Mouse (Mus musculus): Measurements from ENCODE around the gene Rnf212b. TPM values are rescaled to one million over a fixed set of nuclear protein-coding genes. Genes with fewer than 3 reads are reported as not detected.
A peak's percentile ranks its signal among the peaks of the same experiment; 100 is the strongest.

The Rnf212b gene
- polyA plus RNA-seq, 1 experiment from 2014 or later, result not detected

DNA sequence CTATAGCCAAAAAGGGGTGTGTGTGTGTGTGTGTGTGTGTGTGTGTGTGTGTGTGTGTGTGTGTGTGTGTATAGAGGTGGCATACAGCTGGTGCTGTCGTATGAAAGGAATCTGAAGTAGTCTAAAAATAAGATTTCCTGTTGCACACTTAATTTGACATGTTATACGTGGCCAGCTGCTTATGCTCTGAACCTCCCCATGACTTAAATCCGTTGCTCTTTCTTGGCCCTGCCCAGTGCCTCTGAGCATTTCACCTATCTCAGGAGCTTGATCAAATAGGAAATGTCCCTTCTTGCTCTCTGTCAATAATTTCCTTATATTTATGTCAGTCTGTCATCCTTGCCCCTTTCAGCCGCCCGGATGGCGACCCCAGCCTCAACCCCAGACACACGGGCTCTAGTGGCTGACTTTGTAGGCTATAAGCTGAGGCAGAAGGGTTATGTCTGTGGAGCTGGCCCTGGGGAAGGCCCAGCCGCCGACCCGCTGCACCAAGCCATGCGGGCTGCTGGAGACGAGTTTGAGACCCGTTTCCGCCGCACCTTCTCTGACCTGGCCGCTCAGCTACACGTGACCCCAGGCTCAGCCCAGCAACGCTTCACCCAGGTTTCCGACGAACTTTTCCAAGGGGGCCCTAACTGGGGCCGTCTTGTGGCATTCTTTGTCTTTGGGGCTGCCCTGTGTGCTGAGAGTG is 70.2 kb downstream of the Rnf212b start:
- H3K9ac ChIP-seq (replicated peaks), result peak overlapping the region; percentile 84
- no peaks in the 10 kb centered on the region for H3K9me3 ChIP-seq (ENCODE audit: low read length)
- no peaks in the 10 kb centered on the region for H3K27me3 ChIP-seq (ENCODE audit: insufficient read depth, low read length)
- ATAC-seq, result no peak; the same call in 1 of the 2 replicates
- H3K27ac ChIP-seq (ENCODE audit: low read depth), result peak overlapping the region; percentile 84
- 56% methylated on average over 21 of the region's 21 CpGs for WGBS (ENCODE audit: insufficient replicate concordance)
- DNase-seq, result no peak
- TF ChIP-seq EP300 (IDR thresholded peaks at IDR 0.05; ENCODE audit: low read depth), result no peak
- TF ChIP-seq CTCF (IDR thresholded peaks at IDR 0.05; ENCODE audit: low read depth), result no peak
- peak overlapping the region; percentile 84 for H3K4me2 ChIP-seq (ENCODE audit: low read depth, low read length)
- H3K4me3 ChIP-seq (ENCODE audit: low read depth, low read length), result peak overlapping the region; percentile 71
- H3K36me3 ChIP-seq (replicated peaks; ENCODE audit: insufficient read depth, low read length), result no peaks in the 10 kb centered on the region
- peaks cover 11% of the 10 kb centered on the region; the same call in 1 of the 2 replicates for H3K4me1 ChIP-seq (ENCODE audit: insufficient read depth)

DNA sequence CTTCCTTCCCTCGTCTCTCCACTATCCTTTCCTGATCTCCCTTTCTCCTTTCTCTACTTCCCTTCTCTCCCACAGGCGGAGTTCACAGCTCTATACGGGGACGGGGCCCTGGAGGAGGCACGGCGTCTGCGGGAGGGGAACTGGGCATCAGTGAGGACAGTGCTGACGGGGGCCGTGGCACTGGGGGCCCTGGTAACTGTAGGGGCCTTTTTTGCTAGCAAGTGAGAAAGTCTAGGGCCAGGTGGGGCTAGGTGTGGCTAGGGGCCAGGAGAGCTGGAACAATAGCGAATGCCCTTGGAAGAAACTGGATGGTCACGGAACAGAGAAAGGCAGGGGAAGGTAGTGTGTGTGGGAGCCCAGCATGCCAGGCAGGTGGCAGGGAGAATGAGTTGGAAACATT is 71.4 kb downstream of the Rnf212b start:
- Histone ChIP-seq H3K27ac (ENCODE audit: low read depth) (no peak overlapping the region), H3K36me3 (replicated peaks; ENCODE audit: insufficient read depth, low read length) (no peaks in the 10 kb centered on the region), H3K4me3 (ENCODE audit: low read depth, low read length) (no peak overlapping the region), H3K9ac (replicated peaks) (no peak overlapping the region), H3K27me3 (ENCODE audit: insufficient read depth, low read length) (no peaks in the 10 kb centered on the region), H3K9me3 (ENCODE audit: low read length) (no peaks in the 10 kb centered on the region), H3K4me1 (ENCODE audit: insufficient read depth) (peaks cover 11% of the 10 kb centered on the region; the same call in 1 of the 2 replicates), H3K4me2 (ENCODE audit: low read depth, low read length) (no peak overlapping the region)
- TF ChIP-seq CTCF (IDR thresholded peaks at IDR 0.05; ENCODE audit: low read depth) (no peak), EP300 (IDR thresholded peaks at IDR 0.05; ENCODE audit: low read depth) (no peak)
- 90% methylated on average over 11 of the region's 11 CpGs for WGBS (ENCODE audit: insufficient replicate concordance)
- no peak for DNase-seq
- no peak for ATAC-seq

DNA sequence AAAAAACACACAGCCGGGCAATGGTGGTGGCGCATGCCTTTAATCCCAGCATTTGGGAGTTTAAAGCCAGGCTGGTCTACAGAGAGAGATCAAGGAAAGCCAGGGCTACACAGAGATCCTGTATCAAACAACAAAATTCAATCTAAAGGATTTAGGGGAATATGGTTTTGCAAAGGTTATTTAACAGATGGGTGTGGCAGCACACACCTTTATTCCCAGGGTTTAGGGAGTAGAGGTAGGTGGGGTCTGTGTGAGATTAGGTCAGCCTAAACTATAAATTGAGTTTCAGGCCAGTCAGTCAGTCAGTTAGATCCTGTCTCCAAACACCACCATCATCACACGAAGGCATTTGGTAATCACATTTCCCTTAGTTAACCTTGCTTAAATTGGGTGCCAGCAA is 78.3 kb downstream of the Rnf212b start, which contains the start of gene Pabpn1:
Gene Pabpn1, plus strand, starts transcription at position 301 of the 400 bp plus-strand sequence.
- H3K9ac ChIP-seq (replicated peaks), result peak within 1 kb of the TSS; percentile 50
- H3K4me3 ChIP-seq (ENCODE audit: low read depth, low read length), result peak within 1 kb of the TSS; percentile 98
- 92% methylated on average over 3 of the region's 3 CpGs for WGBS (ENCODE audit: insufficient replicate concordance)
- no peaks in the 10 kb centered on the region for H3K27me3 ChIP-seq (ENCODE audit: insufficient read depth, low read length)
- no peak for ATAC-seq
- peak within 1 kb of the TSS; percentile 70 for H3K4me2 ChIP-seq (ENCODE audit: low read depth, low read length)
- peak within 1 kb of the TSS; percentile 76 for H3K27ac ChIP-seq (ENCODE audit: low read depth)
- H3K9me3 ChIP-seq (ENCODE audit: low read length), result no peaks in the 10 kb centered on the region
- no peak for TF ChIP-seq EP300 (IDR thresholded peaks at IDR 0.05; ENCODE audit: low read depth)
- H3K4me1 ChIP-seq (ENCODE audit: insufficient read depth), result peaks cover 13% of the 10 kb centered on the region
- peaks cover 18% of the 10 kb centered on the region for H3K36me3 ChIP-seq (replicated peaks; ENCODE audit: insufficient read depth, low read length)
- DNase-seq, result no peak

GRCm38 (mm10) chr14:54893651-54894181 is 79.8 kb downstream of the Rnf212b start:
- peaks cover 30% of the 10 kb centered on the region for H3K36me3 ChIP-seq (replicated peaks; ENCODE audit: insufficient read depth, low read length)
- no peaks in the 10 kb centered on the region for H3K9me3 ChIP-seq (ENCODE audit: low read length)
- TF ChIP-seq EP300 (IDR thresholded peaks at IDR 0.05; ENCODE audit: low read depth) (peak; percentile 52; the same call in 1 of the 2 replicates), CTCF (IDR thresholded peaks at IDR 0.05; ENCODE audit: low read depth) (no peak)
- no peaks in the 10 kb centered on the region for H3K27me3 ChIP-seq (ENCODE audit: insufficient read depth, low read length)
- H3K4me3 ChIP-seq (ENCODE audit: low read depth, low read length), result peak overlapping the region; percentile 98
- peak overlapping the region; percentile 91 for H3K4me2 ChIP-seq (ENCODE audit: low read depth, low read length)
- DNase-seq, result peak; percentile 96
- peak overlapping the region; percentile 96 for H3K27ac ChIP-seq (ENCODE audit: low read depth)
- under 1% methylated on average over 37 of the region's 38 CpGs for WGBS (ENCODE audit: insufficient replicate concordance)
- H3K4me1 ChIP-seq (ENCODE audit: insufficient read depth), result peaks cover 13% of the 10 kb centered on the region
- H3K9ac ChIP-seq (replicated peaks), result peak overlapping the region; percentile 98
- peak; percentile 97 for ATAC-seq

DNA sequence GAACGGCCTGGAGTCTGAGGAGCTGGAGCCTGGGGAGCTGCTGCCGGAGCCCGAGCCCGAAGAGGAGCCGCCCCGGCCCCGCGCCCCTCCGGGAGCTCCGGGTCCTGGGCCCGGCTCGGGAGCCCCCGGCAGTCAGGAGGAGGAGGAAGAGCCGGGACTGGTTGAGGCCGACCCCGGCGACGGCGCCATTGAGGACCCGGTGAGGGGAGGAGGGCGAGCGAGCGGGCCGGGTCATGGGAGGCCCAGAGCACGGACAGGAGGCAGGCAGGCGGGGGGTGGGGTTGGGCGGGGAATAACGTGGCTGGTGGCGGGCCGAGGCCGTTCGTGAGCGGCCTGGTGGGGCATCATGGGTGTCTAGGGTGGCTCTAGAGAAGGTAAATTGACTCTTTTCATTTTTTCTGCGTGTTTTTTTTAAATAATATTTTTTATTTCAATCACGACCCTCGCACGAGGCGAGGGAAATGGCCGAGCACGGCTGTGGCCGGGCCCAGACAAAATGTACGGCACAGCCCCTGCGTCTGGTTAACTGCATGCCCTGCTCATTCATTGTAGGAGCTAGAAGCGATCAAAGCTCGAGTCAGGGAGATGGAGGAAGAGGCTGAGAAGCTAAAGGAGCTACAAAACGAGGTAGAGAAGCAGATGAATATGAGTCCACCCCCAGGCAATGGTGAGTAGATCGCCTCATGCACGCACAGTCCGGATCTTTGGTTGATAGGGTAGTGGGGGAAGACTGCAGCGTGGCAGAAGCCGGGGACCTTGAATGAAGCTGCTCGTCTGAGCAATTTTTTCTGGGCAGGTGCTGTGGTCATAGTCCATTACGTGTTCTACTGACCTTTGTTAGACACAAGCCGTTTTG is 80.6 kb downstream of the Rnf212b start:
- ATAC-seq (peak; percentile 47), DNase-seq (peak; percentile 77)
- Histone ChIP-seq H3K27ac (ENCODE audit: low read depth) (peak overlapping the region; percentile 96), H3K4me2 (ENCODE audit: low read depth, low read length) (peak overlapping the region; percentile 91), H3K9me3 (ENCODE audit: low read length) (no peaks in the 10 kb centered on the region), H3K36me3 (replicated peaks; ENCODE audit: insufficient read depth, low read length) (peaks cover 35% of the 10 kb centered on the region), H3K4me1 (ENCODE audit: insufficient read depth) (peaks cover 13% of the 10 kb centered on the region), H3K27me3 (ENCODE audit: insufficient read depth, low read length) (no peaks in the 10 kb centered on the region), H3K4me3 (ENCODE audit: low read depth, low read length) (peak overlapping the region; percentile 98), H3K9ac (replicated peaks) (peak overlapping the region; percentile 98)
- WGBS (ENCODE audit: insufficient replicate concordance), result under 1% methylated on average over 45 of the region's 54 CpGs
- no peak for TF ChIP-seq CTCF (IDR thresholded peaks at IDR 0.05; ENCODE audit: low read depth)

GRCm38 (mm10) chr14:54897445-54897844 is 83.5 kb downstream of the Rnf212b start:
- no peak for DNase-seq
- 52% methylated on average over 2 of the region's 2 CpGs for WGBS (ENCODE audit: insufficient replicate concordance)

More at GRCm38 (mm10) chr14:54897445-54897844, 83.5 kb downstream of the Rnf212b start:
- Histone ChIP-seq H3K27ac (ENCODE audit: low read depth) (no peak overlapping the region), H3K4me1 (ENCODE audit: insufficient read depth) (peaks cover 17% of the 10 kb centered on the region), H3K4me3 (ENCODE audit: low read depth, low read length) (no peak overlapping the region), H3K9me3 (ENCODE audit: low read length) (no peaks in the 10 kb centered on the region), H3K4me2 (ENCODE audit: low read depth, low read length) (no peak overlapping the region), H3K9ac (replicated peaks) (no peak overlapping the region), H3K36me3 (replicated peaks; ENCODE audit: insufficient read depth, low read length) (peaks cover 35% of the 10 kb centered on the region), H3K27me3 (ENCODE audit: insufficient read depth, low read length) (no peaks in the 10 kb centered on the region)
- no peak for TF ChIP-seq EP300 (IDR thresholded peaks at IDR 0.05; ENCODE audit: low read depth)
- TF ChIP-seq CTCF (IDR thresholded peaks at IDR 0.05; ENCODE audit: low read depth), result no peak
- ATAC-seq, result no peak
